In genomic region chr10:78009184-78009944, GRCm38 (mm10) we compare ENCODE assay signal across 8 mouse cellular contexts. TPM values are rescaled to one million over a fixed set of nuclear protein-coding genes. Genes with fewer than 3 reads are reported as not detected.
A peak's percentile ranks its signal among the peaks of the same experiment; 100 is the strongest.
DNase-seq lines count a peak whose midpoint lies in the region; ATAC-seq and TF ChIP-seq lines count a peak whose summit lies in the region.

No protein-coding gene starts in this region.

- peak overlapping the region; percentile 97 for H3K27ac ChIP-seq in forebrain, embryonic 11.5 days (ENCODE audit: low read depth, low read length)
- H3K27ac ChIP-seq in heart, postnatal 0 days (ENCODE audit: low read depth), result peak overlapping the region; percentile 93
- H3K27ac ChIP-seq in liver, embryonic 16.5 days (ENCODE audit: low read length), result peak overlapping the region; percentile 100
- peak overlapping the region; percentile 96 for H3K27ac ChIP-seq in neural tube, embryonic 13.5 days (replicated peaks)
- H3K27ac ChIP-seq in testis, adult 2 months (ENCODE audit: control insufficient read depth, insufficient read depth, low read depth, low read length), result peak overlapping the region; percentile 64

- peak; percentile 96 for ATAC-seq in forebrain, embryonic 11.5 days (replicated peaks; ENCODE audit: low FRiP score)
- peak; percentile 96 for ATAC-seq in heart, postnatal 0 days (ENCODE audit: insufficient read depth, low read depth)
- ATAC-seq in liver, embryonic 16.5 days (ENCODE audit: low read depth), result peak; percentile 93
- peak; percentile 97 for ATAC-seq in neural tube, embryonic 13.5 days (ENCODE audit: low read depth)

- no peak for TF ChIP-seq EP300 in heart, postnatal 0 days (IDR thresholded peaks at IDR 0.05; ENCODE audit: low read depth)

- DNase-seq in CD8-positive naive resting alpha-beta T cell, adult 2 months (ENCODE audit: low read depth in 2 of 2, low spot score in 2 of 2), result peak; percentile 93 to 97
- DNase-seq in c-Kit-positive CD71-negative TER-119-negative erythroid progenitor cells, embryonic 14.5 days (ENCODE audit: low read depth), result peak; percentile 89
- peak; percentile 99 for DNase-seq in forebrain, embryonic 11.5 days (ENCODE audit: low spot score)
- DNase-seq in heart, postnatal 0 days (ENCODE audit: low spot score), result peak; percentile 94
- DNase-seq in kidney, postnatal 4 days, result peak; percentile 98 to 99

- H3K9me3 ChIP-seq in forebrain, embryonic 11.5 days (ENCODE audit: control insufficient read depth, low read length), result no peaks in the 10 kb centered on the region
- no peaks in the 10 kb centered on the region for H3K9me3 ChIP-seq in heart, postnatal 0 days (replicated peaks; ENCODE audit: control insufficient read depth, low read length)
- H3K9me3 ChIP-seq in liver, embryonic 16.5 days (replicated peaks; ENCODE audit: control insufficient read depth, low read length), result no peaks in the 10 kb centered on the region
- no peaks in the 10 kb centered on the region for H3K9me3 ChIP-seq in neural tube, embryonic 13.5 days

- peak overlapping the region; percentile 72 for H3K4me3 ChIP-seq in forebrain, embryonic 11.5 days (ENCODE audit: low read depth, low read length)
- H3K4me3 ChIP-seq in heart, postnatal 0 days (ENCODE audit: low read depth, low read length), result peak overlapping the region; percentile 68
- peak overlapping the region; percentile 87 for H3K4me3 ChIP-seq in liver, embryonic 16.5 days (ENCODE audit: low read depth, low read length)
- H3K4me3 ChIP-seq in neural tube, embryonic 13.5 days, result peak overlapping the region; percentile 81
- peak overlapping the region; percentile 78 for H3K4me3 ChIP-seq in testis, adult 2 months (ENCODE audit: control insufficient read depth, low read depth, low read length)

- no peaks in the 10 kb centered on the region; the same call in 1 of the 2 replicates for H3K27me3 ChIP-seq in forebrain, embryonic 11.5 days (ENCODE audit: control insufficient read depth, insufficient read depth, low read length)
- no peaks in the 10 kb centered on the region for H3K27me3 ChIP-seq in heart, postnatal 0 days (ENCODE audit: control insufficient read depth, insufficient read depth, low read length)
- H3K27me3 ChIP-seq in liver, embryonic 16.5 days (ENCODE audit: control insufficient read depth, insufficient read depth, low read depth, low read length), result no peaks in the 10 kb centered on the region
- no peaks in the 10 kb centered on the region for H3K27me3 ChIP-seq in neural tube, embryonic 13.5 days
- H3K27me3 ChIP-seq in testis, adult 2 months (ENCODE audit: control insufficient read depth, insufficient read depth, low read length), result no peaks in the 10 kb centered on the region

- peak overlapping the region; percentile 89 for H3K9ac ChIP-seq in forebrain, embryonic 11.5 days (ENCODE audit: low read length)
- peak overlapping the region; percentile 62 for H3K9ac ChIP-seq in heart, postnatal 0 days (replicated peaks; ENCODE audit: low read depth, low read length)
- H3K9ac ChIP-seq in liver, embryonic 16.5 days (ENCODE audit: low read depth, low read length), result peak overlapping the region; percentile 93
- H3K9ac ChIP-seq in neural tube, embryonic 13.5 days, result peak overlapping the region; percentile 90

- peaks cover 19% of the 10 kb centered on the region; the same call in 1 of the 2 replicates for H3K4me1 ChIP-seq in forebrain, embryonic 11.5 days (replicated peaks; ENCODE audit: control insufficient read depth, insufficient read depth, low read length)
- peaks cover 26% of the 10 kb centered on the region for H3K4me1 ChIP-seq in heart, postnatal 0 days (ENCODE audit: control insufficient read depth, insufficient read depth)
- H3K4me1 ChIP-seq in liver, embryonic 16.5 days (ENCODE audit: control insufficient read depth, low read depth, low read length), result peaks cover 57% of the 10 kb centered on the region
- H3K4me1 ChIP-seq in neural tube, embryonic 13.5 days (replicated peaks), result peaks cover 33% of the 10 kb centered on the region
- peaks cover 15% of the 10 kb centered on the region for H3K4me1 ChIP-seq in testis, adult 2 months (ENCODE audit: control insufficient read depth, insufficient read depth, low read length)

- WGBS in forebrain, embryonic 11.5 days, result 1% methylated on average over 54 of the region's 59 CpGs
- under 1% methylated on average over 56 of the region's 59 CpGs for WGBS in heart, postnatal 0 days
- WGBS in liver, embryonic 16.5 days (ENCODE audit: insufficient replicate concordance), result under 1% methylated on average over 59 of the region's 59 CpGs
- under 1% methylated on average over 58 of the region's 59 CpGs for WGBS in neural tube, embryonic 13.5 days

- peak; percentile 74 for TF ChIP-seq CTCF in heart, postnatal 0 days (IDR thresholded peaks at IDR 0.05; ENCODE audit: low read depth)
- peak; percentile 32; the same call in 1 of the 2 replicates for TF ChIP-seq CTCF in testis, adult 2 months (IDR thresholded peaks at IDR 0.05; ENCODE audit: control insufficient read depth, insufficient read depth, insufficient replicate concordance, low read depth, low read length)

- peak; percentile 61 for TF ChIP-seq POLR2A in testis, adult 2 months (IDR thresholded peaks at IDR 0.05; ENCODE audit: control insufficient read depth, low read depth, low read length)

- H3K36me3 ChIP-seq in forebrain, embryonic 11.5 days (ENCODE audit: control insufficient read depth, insufficient read depth, low read length), result no peaks in the 10 kb centered on the region
- H3K36me3 ChIP-seq in heart, postnatal 0 days (replicated peaks; ENCODE audit: control insufficient read depth, insufficient read depth, low read length), result 0 out of 2 replicates have a peak, but pooled peaks cover 9% of the 10 kb centered on the region
- no peaks in the 10 kb centered on the region for H3K36me3 ChIP-seq in liver, embryonic 16.5 days (ENCODE audit: control insufficient read depth, insufficient read depth)
- no peaks in the 10 kb centered on the region for H3K36me3 ChIP-seq in neural tube, embryonic 13.5 days
- H3K36me3 ChIP-seq in testis, adult 2 months (ENCODE audit: control insufficient read depth, insufficient read depth, low read length), result no peaks in the 10 kb centered on the region

- H3K4me2 ChIP-seq in forebrain, embryonic 11.5 days (ENCODE audit: low read depth, low read length, severe bottlenecking), result peak overlapping the region; percentile 85
- peak overlapping the region; percentile 89 for H3K4me2 ChIP-seq in heart, postnatal 0 days (ENCODE audit: low read depth, low read length)
- peak overlapping the region; percentile 94 for H3K4me2 ChIP-seq in liver, embryonic 16.5 days (ENCODE audit: low read depth, low read length)
- H3K4me2 ChIP-seq in neural tube, embryonic 13.5 days, result peak overlapping the region; percentile 75

RNA-seq across cellular contexts. Expression of gene Pfkl, which starts 0.5 kb away (rescaled TPM):
- polyA plus RNA-seq in forebrain, embryonic 11.5 days (2014; fragmentation: Nextera tagmentation; extraction: Ambion mirVana), result 171 and 174 TPM in 2 replicates
- total RNA-seq in heart, postnatal 0 days (2014; rRNA removed; ENCODE audit: low replicate concordance), result 353 and 356 TPM in 2 replicates
- 68.9 and 71.0 TPM in 2 replicates for polyA plus RNA-seq in heart, postnatal 0 days (2015; fragmentation: Nextera tagmentation; extraction: Ambion mirVana)
- polyA plus RNA-seq in liver, embryonic 16.5 days (2015; fragmentation: Nextera tagmentation; extraction: Ambion mirVana), result 83.0 and 83.2 TPM in 2 replicates
- polyA plus RNA-seq in neural tube, embryonic 13.5 days (2015; fragmentation: Nextera tagmentation; extraction: Ambion mirVana), result 90.8 and 99.0 TPM in 2 replicates
- 16.3 and 18.3 TPM in 2 replicates for polyA plus RNA-seq in testis, adult 2 months (2012; rRNA removed)

RNA-seq across cellular contexts. Expression of gene 1810043G02Rik, which starts 31.0 kb away (rescaled TPM):
- 34.9 and 38.6 TPM in 2 replicates for polyA plus RNA-seq in forebrain, embryonic 11.5 days (2014; fragmentation: Nextera tagmentation; extraction: Ambion mirVana)
- total RNA-seq in heart, postnatal 0 days (2014; rRNA removed; ENCODE audit: low replicate concordance), result 14.8 and 48.9 TPM in 2 replicates
- polyA plus RNA-seq in heart, postnatal 0 days (2015; fragmentation: Nextera tagmentation; extraction: Ambion mirVana), result 18.1 and 18.6 TPM in 2 replicates
- 3.7 and 4.0 TPM in 2 replicates for polyA plus RNA-seq in liver, embryonic 16.5 days (2015; fragmentation: Nextera tagmentation; extraction: Ambion mirVana)
- polyA plus RNA-seq in neural tube, embryonic 13.5 days (2015; fragmentation: Nextera tagmentation; extraction: Ambion mirVana), result 36.8 and 37.4 TPM in 2 replicates
- polyA plus RNA-seq in testis, adult 2 months (2012; rRNA removed), result 61.7 and 72.6 TPM in 2 replicates

RNA-seq across cellular contexts. Expression of gene Dnmt3l, which starts 32.4 kb away (rescaled TPM):
- not detected in 2 replicates for polyA plus RNA-seq in forebrain, embryonic 11.5 days (2014; fragmentation: Nextera tagmentation; extraction: Ambion mirVana)
- not detected in 2 replicates for total RNA-seq in heart, postnatal 0 days (2014; rRNA removed; ENCODE audit: low replicate concordance)
- not detected in 2 replicates for polyA plus RNA-seq in heart, postnatal 0 days (2015; fragmentation: Nextera tagmentation; extraction: Ambion mirVana)
- polyA plus RNA-seq in liver, embryonic 16.5 days (2015; fragmentation: Nextera tagmentation; extraction: Ambion mirVana), result not detected in 2 replicates
- polyA plus RNA-seq in neural tube, embryonic 13.5 days (2015; fragmentation: Nextera tagmentation; extraction: Ambion mirVana), result not detected in 2 replicates
- polyA plus RNA-seq in testis, adult 2 months (2012; rRNA removed), result 15.7 and 16.2 TPM in 2 replicates

RNA-seq across cellular contexts. Expression of gene Aire, which starts 34.0 kb away (rescaled TPM):
- polyA plus RNA-seq in forebrain, embryonic 11.5 days (2014; fragmentation: Nextera tagmentation; extraction: Ambion mirVana), result 0.21 TPM in 1 of 2 replicates, not detected in the other
- not detected in 2 replicates for total RNA-seq in heart, postnatal 0 days (2014; rRNA removed; ENCODE audit: low replicate concordance)
- not detected in 2 replicates for polyA plus RNA-seq in heart, postnatal 0 days (2015; fragmentation: Nextera tagmentation; extraction: Ambion mirVana)
- not detected in 2 replicates for polyA plus RNA-seq in liver, embryonic 16.5 days (2015; fragmentation: Nextera tagmentation; extraction: Ambion mirVana)
- polyA plus RNA-seq in neural tube, embryonic 13.5 days (2015; fragmentation: Nextera tagmentation; extraction: Ambion mirVana), result 0.10 and 0.18 TPM in 2 replicates
- 1.7 and 1.8 TPM in 2 replicates for polyA plus RNA-seq in testis, adult 2 months (2012; rRNA removed)

RNA-seq across cellular contexts. Expression of gene Trpm2, which starts 39.0 kb away (rescaled TPM):
- polyA plus RNA-seq in forebrain, embryonic 11.5 days (2014; fragmentation: Nextera tagmentation; extraction: Ambion mirVana), result 0.86 and 0.87 TPM in 2 replicates
- total RNA-seq in heart, postnatal 0 days (2014; rRNA removed; ENCODE audit: low replicate concordance), result 0.27 and 2.4 TPM in 2 replicates
- polyA plus RNA-seq in heart, postnatal 0 days (2015; fragmentation: Nextera tagmentation; extraction: Ambion mirVana), result 0.11 TPM in 2 replicates
- 2.7 and 3.0 TPM in 2 replicates for polyA plus RNA-seq in liver, embryonic 16.5 days (2015; fragmentation: Nextera tagmentation; extraction: Ambion mirVana)
- polyA plus RNA-seq in neural tube, embryonic 13.5 days (2015; fragmentation: Nextera tagmentation; extraction: Ambion mirVana), result 4.1 and 4.9 TPM in 2 replicates
- polyA plus RNA-seq in testis, adult 2 months (2012; rRNA removed), result 0.17 and 0.30 TPM in 2 replicates

Comparison
In these comparisons a context has a peak if more than half of its experiments do, and no peak if none do; other contexts are left out.
1. Peak in every context shown above with its lines: DNase-seq, ATAC-seq, H3K4me3 ChIP-seq and H3K27ac ChIP-seq.
2. RNA of gene Dnmt3l, which starts 32.4 kb away (polyA plus RNA-seq): 15.7 to 16.2 TPM in testis, adult 2 months; not detected in neural tube, embryonic 13.5 days, not detected in liver, embryonic 16.5 days, not detected in heart, postnatal 0 days and not detected in forebrain, embryonic 11.5 days; every median in the first group is over 10 times any median in the second.